Mouse (Mus musculus): ENCODE measurements around the gene Olfr318. TPM values are rescaled to one million over a fixed set of nuclear protein-coding genes. Genes with fewer than 3 reads are reported as not detected.

Olfr318 gene
- polyA plus RNA-seq (2021; fragmentation: Nextera tagmentation) = not detected in 2 replicates
- long read RNA-seq, experiment 1 = 0 reads
- long read RNA-seq, experiment 2 = 0 reads

GRCm38 (mm10) chr11:58723914-58724313 lies at the start of gene Olfr318:
Gene Olfr318 (minus strand): TSS chr11:58724014.

GRCm38 (mm10) chr11:58772888-58773287 lies 49.1 kb upstream of the Olfr318 start, which contains the start of gene Olfr315:
Gene Olfr315 (plus strand): TSS chr11:58773188.

GRCm38 (mm10) chr11:58752434-58752833 lies 28.6 kb upstream of the Olfr318 start, which contains the start of gene Olfr316:
Gene Olfr316 (plus strand): TSS chr11:58752734.

GRCm38 (mm10) chr11:58738792-58739262 lies 15.0 kb upstream of the Olfr318 start, which contains the start of gene Olfr317:
Gene Olfr317 (minus strand): TSS chr11:58739212.

GRCm38 (mm10) chr11:58698862-58699261 lies 25.0 kb downstream of the Olfr318 start, which contains the start of gene Olfr319:
Gene Olfr319 (plus strand): TSS chr11:58699162.

GRCm38 (mm10) chr11:58680799-58681198 lies 43.0 kb downstream of the Olfr318 start, which contains the start of gene Olfr320:
Gene Olfr320 (plus strand): TSS chr11:58681099.

Other genes starting within 250 kb of the Olfr318 start
- gene Olfr332, start 231.5 kb downstream of the Olfr318 start, polyA plus RNA-seq (2021; fragmentation: Nextera tagmentation) = not detected in 2 replicates
- gene Olfr331, start 221.4 kb downstream of the Olfr318 start, polyA plus RNA-seq (2021; fragmentation: Nextera tagmentation) = not detected in 2 replicates
- gene Olfr330, start 189.2 kb downstream of the Olfr318 start, polyA plus RNA-seq (2021; fragmentation: Nextera tagmentation) = not detected in 2 replicates
- not detected in 2 replicates for gene Olfr329-ps, start 177.6 kb downstream of the Olfr318 start, polyA plus RNA-seq (2021; fragmentation: Nextera tagmentation)
- not detected in 2 replicates for gene Olfr328, start 168.4 kb downstream of the Olfr318 start, polyA plus RNA-seq (2021; fragmentation: Nextera tagmentation)
- not detected in 2 replicates for gene Olfr224, start 153.5 kb downstream of the Olfr318 start, polyA plus RNA-seq (2021; fragmentation: Nextera tagmentation)
- not detected in 2 replicates for gene Olfr325, start 146.3 kb downstream of the Olfr318 start, polyA plus RNA-seq (2021; fragmentation: Nextera tagmentation)
- gene Olfr324, start 128.9 kb downstream of the Olfr318 start, polyA plus RNA-seq (2021; fragmentation: Nextera tagmentation) = not detected in 2 replicates
- gene 2210407C18Rik, start 107.9 kb downstream of the Olfr318 start, polyA plus RNA-seq (2021; fragmentation: Nextera tagmentation) = not detected in 2 replicates
- gene Olfr323, start 93.5 kb downstream of the Olfr318 start, polyA plus RNA-seq (2021; fragmentation: Nextera tagmentation) = not detected in 2 replicates
- gene Trim58, start 83.5 kb downstream of the Olfr318 start, polyA plus RNA-seq (2021; fragmentation: Nextera tagmentation) = not detected in 2 replicates
- gene Olfr322, start 65.2 kb downstream of the Olfr318 start, polyA plus RNA-seq (2021; fragmentation: Nextera tagmentation) = not detected in 2 replicates
- gene Olfr320, start 42.9 kb downstream of the Olfr318 start, polyA plus RNA-seq (2021; fragmentation: Nextera tagmentation) = not detected in 2 replicates
- gene Olfr319, start 24.9 kb downstream of the Olfr318 start, polyA plus RNA-seq (2021; fragmentation: Nextera tagmentation) = not detected in 2 replicates
- 0.09 and 0.13 TPM in 2 replicates for gene Olfr317, start 15.2 kb upstream of the Olfr318 start, polyA plus RNA-seq (2021; fragmentation: Nextera tagmentation)
- gene Olfr316, start 28.7 kb upstream of the Olfr318 start, polyA plus RNA-seq (2021; fragmentation: Nextera tagmentation) = 0.67 and 0.89 TPM in 2 replicates
- not detected in 2 replicates for gene Olfr315, start 49.2 kb upstream of the Olfr318 start, polyA plus RNA-seq (2021; fragmentation: Nextera tagmentation)
- gene Olfr314, start 58.9 kb upstream of the Olfr318 start, polyA plus RNA-seq (2021; fragmentation: Nextera tagmentation) = not detected in 2 replicates
- 28.9 and 30.2 TPM in 2 replicates for gene Fam183b, start 77.9 kb upstream of the Olfr318 start, polyA plus RNA-seq (2021; fragmentation: Nextera tagmentation)
- not detected in 2 replicates for gene Olfr313, start 91.0 kb upstream of the Olfr318 start, polyA plus RNA-seq (2021; fragmentation: Nextera tagmentation)
- not detected in 2 replicates for gene Olfr312, start 105.2 kb upstream of the Olfr318 start, polyA plus RNA-seq (2021; fragmentation: Nextera tagmentation)
- not detected in 2 replicates for gene Olfr311, start 115.2 kb upstream of the Olfr318 start, polyA plus RNA-seq (2021; fragmentation: Nextera tagmentation)
- gene Gm12258, start 123.1 kb upstream of the Olfr318 start, polyA plus RNA-seq (2021; fragmentation: Nextera tagmentation) = 3.5 and 3.9 TPM in 2 replicates
- gene 2810021J22Rik, start 143.2 kb upstream of the Olfr318 start, polyA plus RNA-seq (2021; fragmentation: Nextera tagmentation) = 3.4 and 4.0 TPM in 2 replicates
- gene Zfp39, start 180.2 kb upstream of the Olfr318 start, polyA plus RNA-seq (2021; fragmentation: Nextera tagmentation) = 6.0 and 6.7 TPM in 2 replicates
- gene Btnl10, start 193.9 kb upstream of the Olfr318 start, polyA plus RNA-seq (2021; fragmentation: Nextera tagmentation) = not detected in 2 replicates
- gene Rnf187, start 214.9 kb upstream of the Olfr318 start, polyA plus RNA-seq (2021; fragmentation: Nextera tagmentation) = 359 and 481 TPM in 2 replicates
- gene Hist3h2ba, start 224.9 kb upstream of the Olfr318 start, polyA plus RNA-seq (2021; fragmentation: Nextera tagmentation) = 23.0 and 26.4 TPM in 2 replicates
- 89.8 and 93.1 TPM in 2 replicates for gene Hist3h2a, start 230.7 kb upstream of the Olfr318 start, polyA plus RNA-seq (2021; fragmentation: Nextera tagmentation)
- 4.6 and 5.0 TPM in 2 replicates for gene Trim17, start 230.7 kb upstream of the Olfr318 start, polyA plus RNA-seq (2021; fragmentation: Nextera tagmentation)

Measured in layer of hippocampus, adult 6 months (tissue).